Mouse (Mus musculus) stomach, embryonic 16.5 days (tissue): ENCODE measurements around the gene Fggy. TPM values are rescaled to one million over a fixed set of nuclear protein-coding genes. Genes with fewer than 3 reads are reported as not detected.

Source experiments
- ATAC-seq: fragments of 200-750 bp; cut with Nextera tagmentation; 2 replicates; pipeline ENCODE4 v1.8.0; 2017; ENCODE audit warnings: moderate number of reproducible peaks, moderate TSS enrichment; ENCODE audit not compliant: insufficient read depth, low FRiP score
- H3K27ac ChIP-seq: fragments of 300-500 bp; sonication (generic); 2 replicates; pipeline ENCODE4 v1.5.1; 2014; ENCODE audit warnings: low read length
- H3K27me3 ChIP-seq: fragments of 300-500 bp; sonication (generic); 2 replicates; pipeline ENCODE4 v1.6.1; 2014; ENCODE audit warnings: low read length, control low read depth, mixed read lengths; ENCODE audit not compliant: control insufficient read depth, insufficient read depth
- H3K36me3 ChIP-seq: fragments of 300-500 bp; sonication (generic); 2 replicates; pipeline ENCODE4 v1.6.1; 2014; ENCODE audit warnings: low read length; ENCODE audit not compliant: control insufficient read depth, insufficient read depth
- H3K4me1 ChIP-seq: fragments of 300-500 bp; sonication (generic); 2 replicates; pipeline ENCODE4 v1.6.1; 2014; ENCODE audit warnings: low read length, control low read depth, mixed read lengths; ENCODE audit not compliant: control insufficient read depth, insufficient read depth
- H3K4me2 ChIP-seq: fragments of 300-500 bp; sonication (generic); 2 replicates; pipeline ENCODE4 v1.6.1; 2014; ENCODE audit warnings: low read depth, low read length, mixed read lengths
- H3K4me3 ChIP-seq: fragments of 300-500 bp; sonication (generic); replicated peaks from 2 replicates; pipeline ENCODE4 v1.5.1; 2014; ENCODE audit warnings: mild to moderate bottlenecking, low read length
- H3K9ac ChIP-seq: fragments of 300-500 bp; sonication (generic); 2 replicates; pipeline ENCODE4 v1.6.1; 2014; ENCODE audit warnings: low read length
- H3K9me3 ChIP-seq: fragments of 300-500 bp; sonication (generic); replicated peaks from 2 replicates; pipeline ENCODE4 v1.6.1; 2016; ENCODE audit warnings: low read length, control low read depth; ENCODE audit not compliant: control insufficient read depth
- WGBS: fragments of 180-500 bp; shearing (Covaris S2); extraction: QIAGEN DNeasy Blood & Tissue Kit; methylation state at CpG from one replicate; pipeline ENCODE4 v1.1.7; 2014; 5-methylcytosine and 5-hydroxymethylcytosine counted together
- polyA plus RNA-seq: library from polyadenylated mRNA; unstranded; fragments of >200 nt; fragmentation: Nextera tagmentation; extraction: Ambion mirVana; gene quantifications from 2 replicates; pipeline ENCODE4 v1.2.1, GENCODE M21; 2015

Gene Fggy
- polyA plus RNA-seq, 1 experiment from 2014 or later = 11.7 TPM

- Histone ChIP-seq H3K4me3 (no peak overlapping the region), H3K27ac (no peak overlapping the region), H3K9me3 (no peaks in the 10 kb centered on the region), H3K4me2 (no peak overlapping the region), H3K27me3 (no peaks in the 10 kb centered on the region), H3K4me1 (no peaks in the 10 kb centered on the region), H3K36me3 (no peaks in the 10 kb centered on the region), H3K9ac (no peak overlapping the region)
- no peak for ATAC-seq
- WGBS = 84% methylated on average over 2 of the region's 2 CpGs
Measured at GRCm38 (mm10) chr4:95856008-95856407, 298.7 kb downstream of the Fggy start.

- WGBS = 40% methylated on average over 3 of the region's 3 CpGs
- H3K27me3 ChIP-seq = no peaks in the 10 kb centered on the region
- H3K9me3 ChIP-seq = no peaks in the 10 kb centered on the region
- no peak overlapping the region for H3K4me3 ChIP-seq
- H3K4me1 ChIP-seq = no peaks in the 10 kb centered on the region
- H3K9ac ChIP-seq = no peak overlapping the region
- H3K4me2 ChIP-seq = no peak overlapping the region
- no peak overlapping the region for H3K27ac ChIP-seq
- no peaks in the 10 kb centered on the region for H3K36me3 ChIP-seq
- no peak for ATAC-seq
Measured at GRCm38 (mm10) chr4:95860601-95861000, 303.3 kb downstream of the Fggy start.

GRCm38 (mm10) chr4:95861074-95861473 lies 303.8 kb downstream of the Fggy start:
- Histone ChIP-seq H3K27ac (no peak overlapping the region; the same call in 1 of the 2 replicates), H3K27me3 (no peaks in the 10 kb centered on the region), H3K9me3 (no peaks in the 10 kb centered on the region), H3K36me3 (no peaks in the 10 kb centered on the region), H3K4me2 (no peak overlapping the region), H3K9ac (no peak overlapping the region), H3K4me3 (no peak overlapping the region), H3K4me1 (no peaks in the 10 kb centered on the region)
- no peak for ATAC-seq
- WGBS = 48% methylated on average over 4 of the region's 4 CpGs

GRCm38 (mm10) chr4:95861741-95862155 lies 304.4 kb downstream of the Fggy start:
- Histone ChIP-seq H3K9ac (no peak overlapping the region), H3K27me3 (no peaks in the 10 kb centered on the region), H3K4me1 (no peaks in the 10 kb centered on the region), H3K9me3 (no peaks in the 10 kb centered on the region), H3K4me2 (no peak overlapping the region), H3K27ac (no peak overlapping the region), H3K4me3 (no peak overlapping the region), H3K36me3 (no peaks in the 10 kb centered on the region)
- ATAC-seq = 0 out of 2 replicates have a peak, but pooled peaks have one; percentile 31
- 87% methylated on average over 5 of the region's 5 CpGs for WGBS

- H3K9me3 ChIP-seq = no peaks in the 10 kb centered on the region
- H3K27me3 ChIP-seq = no peaks in the 10 kb centered on the region
- no peaks in the 10 kb centered on the region for H3K4me1 ChIP-seq
- ATAC-seq = no peak
- H3K9ac ChIP-seq = no peak overlapping the region
- no peak overlapping the region for H3K4me2 ChIP-seq
- no peak overlapping the region for H3K27ac ChIP-seq
- H3K36me3 ChIP-seq = no peaks in the 10 kb centered on the region
- H3K4me3 ChIP-seq = no peak overlapping the region
- WGBS = 68% methylated on average over 7 of the region's 7 CpGs
Measured at GRCm38 (mm10) chr4:95862276-95862675, 305.0 kb downstream of the Fggy start.

GRCm38 (mm10) chr4:95862781-95863499 lies 305.6 kb downstream of the Fggy start:
- H3K4me3 ChIP-seq = no peak overlapping the region

GRCm38 (mm10) chr4:95863500-95863803 lies 306.1 kb downstream of the Fggy start:
- Histone ChIP-seq H3K9ac (no peak overlapping the region), H3K27me3 (no peaks in the 10 kb centered on the region), H3K4me1 (no peaks in the 10 kb centered on the region), H3K9me3 (no peaks in the 10 kb centered on the region), H3K4me2 (no peak overlapping the region), H3K4me3 (no peak overlapping the region), H3K27ac (no peak overlapping the region), H3K36me3 (no peaks in the 10 kb centered on the region)
- ATAC-seq = no peak
- 62% methylated on average over 3 of the region's 3 CpGs for WGBS

More at GRCm38 (mm10) chr4:95862781-95863499, 305.6 kb downstream of the Fggy start:
- WGBS = 42% methylated on average over 6 of the region's 6 CpGs
- Histone ChIP-seq H3K9ac (no peak overlapping the region), H3K4me1 (no peaks in the 10 kb centered on the region), H3K36me3 (no peaks in the 10 kb centered on the region), H3K27me3 (no peaks in the 10 kb centered on the region), H3K9me3 (no peaks in the 10 kb centered on the region), H3K27ac (no peak overlapping the region), H3K4me2 (no peak overlapping the region)
- 0 out of 2 replicates have a peak, but pooled peaks have one; percentile 39 for ATAC-seq

GRCm38 (mm10) chr4:95865251-95865650 lies 307.9 kb downstream of the Fggy start:
- ATAC-seq = no peak

GRCm38 (mm10) chr4:95865882-95866281 lies 308.6 kb downstream of the Fggy start:
- Histone ChIP-seq H3K9me3 (no peaks in the 10 kb centered on the region), H3K27ac (no peak overlapping the region), H3K4me2 (no peak overlapping the region), H3K4me3 (no peak overlapping the region), H3K9ac (no peak overlapping the region), H3K27me3 (no peaks in the 10 kb centered on the region), H3K4me1 (no peaks in the 10 kb centered on the region), H3K36me3 (no peaks in the 10 kb centered on the region)
- no peak for ATAC-seq
- WGBS = 75% methylated on average over 3 of the region's 3 CpGs

More at GRCm38 (mm10) chr4:95865251-95865650, 307.9 kb downstream of the Fggy start:
- Histone ChIP-seq H3K27me3 (no peaks in the 10 kb centered on the region), H3K36me3 (no peaks in the 10 kb centered on the region), H3K4me2 (no peak overlapping the region), H3K4me3 (no peak overlapping the region), H3K9ac (no peak overlapping the region), H3K9me3 (no peaks in the 10 kb centered on the region), H3K4me1 (no peaks in the 10 kb centered on the region), H3K27ac (no peak overlapping the region)
- WGBS = 63% methylated on average over 5 of the region's 5 CpGs
